Mouse (Mus musculus): ENCODE results near the gene Galntl6.

DNA sequence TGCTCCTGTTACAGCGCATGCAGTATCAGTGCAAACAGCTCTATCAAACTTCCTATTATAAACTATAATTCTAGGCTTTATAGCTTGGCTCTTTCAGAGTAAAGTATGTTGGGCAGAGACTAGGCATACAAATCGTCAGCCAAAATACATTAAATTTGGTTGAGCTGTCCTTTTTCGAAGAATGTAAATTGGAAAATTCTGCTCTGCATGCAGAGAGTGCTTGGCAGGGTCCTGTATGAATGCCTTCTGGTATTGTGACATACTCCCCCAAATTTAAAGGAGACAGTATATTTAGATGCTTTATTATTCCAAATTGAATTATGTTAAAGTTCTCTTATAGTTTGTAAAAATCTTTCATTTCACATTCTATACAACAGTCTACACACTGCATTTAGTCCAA lies 220.7 kb downstream of the Galntl6 start:
- TF ChIP-seq POLR2A (IDR thresholded peaks at IDR 0.05; ENCODE audit: low read depth, low read length) (no peak), CTCF (IDR thresholded peaks at IDR 0.05; ENCODE audit: extremely low read depth, insufficient read length, insufficient replicate concordance, low read depth, low read length) (no peak)
